20 mouse cellular contexts compared by ENCODE assay signal in the genomic region with DNA sequence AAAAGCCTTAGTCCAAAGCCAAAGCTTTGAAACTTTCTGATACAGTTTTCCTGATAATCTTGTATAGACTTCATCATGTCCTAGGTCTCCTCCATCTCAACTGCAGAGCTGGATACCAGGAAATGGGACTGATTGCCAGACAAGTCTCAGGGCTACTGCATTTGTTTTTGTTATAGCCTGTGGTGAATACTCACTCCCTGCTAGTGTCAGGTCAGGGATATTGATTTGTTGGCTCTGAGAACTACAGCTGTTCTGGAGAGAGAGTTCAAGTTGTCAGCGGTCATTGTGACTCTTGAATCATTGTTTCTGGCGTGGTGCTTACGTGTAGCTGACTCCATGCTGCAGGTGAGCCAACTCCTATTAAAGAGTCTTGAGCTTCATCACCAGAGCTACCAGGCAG.
"Had no signal": no experiment of that assay in that cellular context is flagged by ENCODE, and none has a peak within 500 bp of the region (broad histone marks: within the 10 kb centered on the region; RNA-seq: fewer than 3 reads in every experiment).

A gene (plus strand): TSS at position 301 of the 400 bp plus-strand sequence.

- H3K27ac ChIP-seq: intestine, embryonic 15.5 days; limb, embryonic 12.5 days; limb, embryonic 15.5 days; liver, embryonic 14.5 days; lung, embryonic 15.5 days; midbrain, embryonic 10.5 days; midbrain, embryonic 13.5 days; stomach, postnatal 0 days had no signal

- H3K4me2 ChIP-seq: intestine, embryonic 15.5 days; limb, embryonic 12.5 days; limb, embryonic 15.5 days; lung, embryonic 15.5 days; midbrain, embryonic 13.5 days had no signal

- H3K4me3 ChIP-seq: intestine, embryonic 15.5 days; limb, embryonic 12.5 days; limb, embryonic 15.5 days; lung, embryonic 15.5 days; midbrain, embryonic 10.5 days; midbrain, embryonic 13.5 days had no signal

- ATAC-seq: intestine, embryonic 15.5 days; midbrain, embryonic 13.5 days; midbrain, embryonic 16.5 days had no signal

- H3K9me3 ChIP-seq: intestine, embryonic 15.5 days; limb, embryonic 12.5 days; limb, embryonic 15.5 days; lung, embryonic 15.5 days; midbrain, embryonic 10.5 days; midbrain, embryonic 13.5 days had no signal

- DNase-seq: kidney, adult 11 months; kidney, adult 9 months; kidney, postnatal 14 days; kidney, postnatal 4 days; left cerebral cortex, postnatal 4 days; lung, postnatal 14 days; right cerebral cortex, adult 18-20 months; right cerebral cortex, postnatal 14 days; right cerebral cortex, postnatal 4 days; thymus, adult 18-20 months; thymus, postnatal 36 days had no signal

- H3K27me3 ChIP-seq: intestine, embryonic 15.5 days; limb, embryonic 12.5 days; limb, embryonic 15.5 days; lung, embryonic 15.5 days; midbrain, embryonic 13.5 days had no signal

- H3K9ac ChIP-seq: intestine, embryonic 15.5 days; limb, embryonic 12.5 days; limb, embryonic 15.5 days; liver, embryonic 14.5 days; lung, embryonic 15.5 days; midbrain, embryonic 13.5 days had no signal

- H3K4me1 ChIP-seq: intestine, embryonic 15.5 days; limb, embryonic 12.5 days; limb, embryonic 15.5 days; lung, embryonic 15.5 days; midbrain, embryonic 10.5 days; midbrain, embryonic 13.5 days had no signal
